In the genomic region with DNA sequence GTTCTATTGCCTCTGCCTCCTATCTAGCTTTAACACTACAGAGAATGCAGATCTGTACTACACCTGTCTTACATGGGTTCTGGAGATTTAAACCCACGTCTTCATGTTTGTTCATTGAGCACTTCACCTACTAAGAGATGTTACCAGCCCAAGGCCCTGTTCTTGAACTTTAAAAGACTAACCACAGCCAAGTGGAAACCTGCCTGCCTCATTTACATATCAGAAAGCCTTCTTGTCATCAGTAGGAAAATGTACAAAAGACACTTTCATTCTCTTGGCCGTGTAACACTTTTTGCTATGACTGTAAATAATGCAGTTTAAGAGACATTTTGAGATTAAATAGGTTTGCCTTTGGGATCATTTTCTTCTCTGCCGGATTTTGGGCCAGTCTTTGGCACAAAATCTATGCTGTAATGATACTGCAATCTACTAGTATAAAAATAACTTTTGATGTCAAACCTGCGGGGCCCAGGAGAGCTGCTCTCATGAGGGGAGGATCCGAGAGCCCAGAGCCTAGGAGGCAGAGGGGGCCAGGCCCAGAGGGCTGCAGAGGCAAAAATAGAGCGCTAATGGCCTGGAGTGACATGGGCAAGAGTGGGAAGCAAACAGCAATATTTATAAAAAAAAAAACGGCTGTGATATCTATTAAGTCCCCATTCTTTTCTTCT, we compare ENCODE assay signal across 8 mouse cellular contexts.
DNase-seq lines count a peak whose midpoint lies in the region; ATAC-seq and TF ChIP-seq lines count a peak whose summit lies in the region.

No protein-coding gene starts in this region.

- 71% methylated on average over 7 of the region's 7 CpGs for WGBS in kidney, postnatal 0 days
- WGBS in forebrain, embryonic 16.5 days, result 64% methylated on average over 7 of the region's 7 CpGs

- no peaks in the 10 kb centered on the region for H3K9me3 ChIP-seq in kidney, postnatal 0 days (replicated peaks; ENCODE audit: low read length)
- H3K9me3 ChIP-seq in forebrain, embryonic 16.5 days (ENCODE audit: control insufficient read depth, low read length), result no peaks in the 10 kb centered on the region

- DNase-seq in kidney, postnatal 0 days (ENCODE audit: low spot score), result no peak
- no peak for DNase-seq in kidney, adult 18-20 months
- DNase-seq in brain, adult 2 months (ENCODE audit: low read depth, low spot score), result peak; percentile 28
- DNase-seq in layer of hippocampus, adult 11-12 months (ENCODE audit: low spot score), result no peak
- DNase-seq in thymus, postnatal 10 days (ENCODE audit: low spot score in 2 of 2), result no peak

- H3K27me3 ChIP-seq in kidney, postnatal 0 days (ENCODE audit: insufficient read depth, low read length), result no peaks in the 10 kb centered on the region
- H3K27me3 ChIP-seq in forebrain, embryonic 16.5 days (replicated peaks; ENCODE audit: control insufficient read depth, insufficient read depth, low read length), result no peaks in the 10 kb centered on the region

- ATAC-seq in kidney, postnatal 0 days (replicated peaks; ENCODE audit: low FRiP score, low read depth), result no peak
- ATAC-seq in forebrain, embryonic 16.5 days, result no peak
- peak; percentile 85 for ATAC-seq in inflammation-experienced regulatory T-cells, adult 6 months
- no peak for ATAC-seq in megakaryocyte, adult 5-6 weeks (ENCODE audit: poor library complexity, severe bottlenecking)

- H3K9ac ChIP-seq in kidney, postnatal 0 days (ENCODE audit: low read depth, low read length), result no peak overlapping the region
- no peak overlapping the region for H3K9ac ChIP-seq in forebrain, embryonic 16.5 days (replicated peaks; ENCODE audit: low read depth, low read length)

- no peaks in the 10 kb centered on the region for H3K4me1 ChIP-seq in kidney, postnatal 0 days (replicated peaks; ENCODE audit: insufficient read depth, low read length)
- H3K4me1 ChIP-seq in forebrain, embryonic 16.5 days (replicated peaks; ENCODE audit: control insufficient read depth, insufficient read depth, low read length), result no peaks in the 10 kb centered on the region

- peak overlapping the region; percentile 49; the same call in 1 of the 2 replicates for H3K4me2 ChIP-seq in kidney, postnatal 0 days (ENCODE audit: low read length)
- peak overlapping the region; percentile 44 for H3K4me2 ChIP-seq in forebrain, embryonic 16.5 days (ENCODE audit: low read length)

- H3K4me3 ChIP-seq in kidney, postnatal 0 days (replicated peaks; ENCODE audit: low read depth, low read length), result no peak overlapping the region
- H3K4me3 ChIP-seq in forebrain, embryonic 16.5 days (replicated peaks; ENCODE audit: low read length), result no peak overlapping the region

- TF ChIP-seq CTCF in kidney, postnatal 0 days (IDR thresholded peaks at IDR 0.05; ENCODE audit: low read depth), result no peak

- no peaks in the 10 kb centered on the region for H3K36me3 ChIP-seq in kidney, postnatal 0 days (ENCODE audit: insufficient read depth, low read length)
- no peaks in the 10 kb centered on the region for H3K36me3 ChIP-seq in forebrain, embryonic 16.5 days (ENCODE audit: control insufficient read depth, insufficient read depth)

- no peak overlapping the region for H3K27ac ChIP-seq in kidney, postnatal 0 days
- no peak overlapping the region for H3K27ac ChIP-seq in forebrain, embryonic 16.5 days (ENCODE audit: low read length)
